ENCODE assay signal across 22 mouse cellular contexts in genomic region chr2:172354761-172355160, GRCm38 (mm10). TPM values are rescaled to one million over a fixed set of nuclear protein-coding genes. Genes with fewer than 3 reads are reported as not detected.
DNase-seq lines count a peak whose midpoint lies in the region; ATAC-seq and TF ChIP-seq lines count a peak whose summit lies in the region.
"Had no signal": no experiment of that assay in that cellular context is flagged by ENCODE, and none has a peak within 500 bp of the region (broad histone marks: within the 10 kb centered on the region; RNA-seq: fewer than 3 reads in every experiment).

No protein-coding gene starts in this region.

- H3K27ac ChIP-seq in forebrain, embryonic 12.5 days = peak overlapping the region; percentile 27; the same call in 1 of the 2 replicates
- H3K27ac ChIP-seq in forebrain, embryonic 10.5 days = no peak overlapping the region
- H3K27ac ChIP-seq in liver, embryonic 15.5 days (replicated peaks) = 0 out of 2 replicates have a peak overlapping the region, but pooled peaks have one; percentile 33
- H3K27ac ChIP-seq in forebrain, embryonic 15.5 days (replicated peaks) = peak overlapping the region; percentile 89
- H3K27ac ChIP-seq in midbrain, postnatal 0 days (ENCODE audit: low read depth, low read length) = no peak overlapping the region
- H3K27ac ChIP-seq: heart, adult 2 months; hindbrain, embryonic 15.5 days; intestine, embryonic 15.5 days; layer of hippocampus, adult 2 months had no signal

- no peak for TF ChIP-seq CTCF in midbrain, postnatal 0 days (IDR thresholded peaks at IDR 0.05)

- peaks cover 19% of the 10 kb centered on the region for H3K4me1 ChIP-seq in forebrain, embryonic 12.5 days
- peaks cover 27% of the 10 kb centered on the region for H3K4me1 ChIP-seq in forebrain, embryonic 10.5 days
- H3K4me1 ChIP-seq in liver, embryonic 15.5 days (replicated peaks) = peaks cover 35% of the 10 kb centered on the region
- H3K4me1 ChIP-seq in forebrain, embryonic 15.5 days = peaks cover 48% of the 10 kb centered on the region
- H3K4me1 ChIP-seq in midbrain, postnatal 0 days (ENCODE audit: insufficient read depth, low read length) = no peaks in the 10 kb centered on the region
- H3K4me1 ChIP-seq: intestine, embryonic 15.5 days; limb, embryonic 12.5 days had no signal

- peaks cover 57% of the 10 kb centered on the region for H3K36me3 ChIP-seq in forebrain, embryonic 12.5 days (replicated peaks)
- peaks cover 70% of the 10 kb centered on the region for H3K36me3 ChIP-seq in forebrain, embryonic 10.5 days (replicated peaks)
- peaks cover 99% of the 10 kb centered on the region for H3K36me3 ChIP-seq in liver, embryonic 15.5 days (replicated peaks)
- H3K36me3 ChIP-seq in forebrain, embryonic 15.5 days = peaks cover 16% of the 10 kb centered on the region
- no peaks in the 10 kb centered on the region for H3K36me3 ChIP-seq in midbrain, postnatal 0 days (ENCODE audit: insufficient read depth, low read length)
- H3K36me3 ChIP-seq: hindbrain, embryonic 15.5 days had no signal

- H3K9ac ChIP-seq in forebrain, embryonic 12.5 days = no peak overlapping the region
- H3K9ac ChIP-seq in liver, embryonic 15.5 days = no peak overlapping the region
- H3K9ac ChIP-seq in forebrain, embryonic 15.5 days (replicated peaks) = no peak overlapping the region
- no peak overlapping the region for H3K9ac ChIP-seq in midbrain, postnatal 0 days (replicated peaks; ENCODE audit: low read length, poor library complexity, severe bottlenecking)
- H3K9ac ChIP-seq: hindbrain, embryonic 15.5 days; intestine, embryonic 15.5 days; limb, embryonic 12.5 days had no signal

- 63% methylated on average over 9 of the region's 9 CpGs for WGBS in forebrain, embryonic 12.5 days
- WGBS in forebrain, embryonic 10.5 days = 84% methylated on average over 9 of the region's 9 CpGs
- 90% methylated on average over 9 of the region's 9 CpGs for WGBS in liver, embryonic 15.5 days (ENCODE audit: insufficient replicate concordance)
- 33% methylated on average over 9 of the region's 9 CpGs for WGBS in forebrain, embryonic 15.5 days
- 49% methylated on average over 9 of the region's 9 CpGs for WGBS in midbrain, postnatal 0 days

- ATAC-seq in forebrain, embryonic 12.5 days (ENCODE audit: low FRiP score) = no peak
- no peak for ATAC-seq in liver, embryonic 15.5 days (ENCODE audit: insufficient read depth)
- peak; percentile 26; the same call in 1 of the 2 replicates for ATAC-seq in forebrain, embryonic 15.5 days (replicated peaks)
- ATAC-seq in midbrain, postnatal 0 days (ENCODE audit: low FRiP score) = 0 out of 2 replicates have a peak, but pooled peaks have one; percentile 15
- ATAC-seq: intestine, embryonic 15.5 days; lung, postnatal 0 days had no signal

- no peak overlapping the region for H3K4me3 ChIP-seq in forebrain, embryonic 12.5 days (replicated peaks)
- no peak overlapping the region for H3K4me3 ChIP-seq in forebrain, embryonic 10.5 days
- no peak overlapping the region for H3K4me3 ChIP-seq in liver, embryonic 15.5 days (replicated peaks)
- no peak overlapping the region for H3K4me3 ChIP-seq in forebrain, embryonic 15.5 days
- H3K4me3 ChIP-seq in midbrain, postnatal 0 days (ENCODE audit: low read depth, low read length) = no peak overlapping the region
- H3K4me3 ChIP-seq: heart, adult 2 months; hindbrain, embryonic 15.5 days; intestine, embryonic 15.5 days; layer of hippocampus, adult 2 months; limb, embryonic 12.5 days had no signal

- H3K9me3 ChIP-seq in forebrain, embryonic 12.5 days = no peaks in the 10 kb centered on the region
- H3K9me3 ChIP-seq in forebrain, embryonic 10.5 days = no peaks in the 10 kb centered on the region
- H3K9me3 ChIP-seq in liver, embryonic 15.5 days (replicated peaks) = no peaks in the 10 kb centered on the region
- no peaks in the 10 kb centered on the region for H3K9me3 ChIP-seq in forebrain, embryonic 15.5 days
- H3K9me3 ChIP-seq in midbrain, postnatal 0 days (ENCODE audit: low read length) = no peaks in the 10 kb centered on the region
- H3K9me3 ChIP-seq: hindbrain, embryonic 15.5 days; intestine, embryonic 15.5 days; limb, embryonic 12.5 days had no signal

- no peaks in the 10 kb centered on the region for H3K27me3 ChIP-seq in forebrain, embryonic 12.5 days
- H3K27me3 ChIP-seq in forebrain, embryonic 10.5 days (ENCODE audit: poor library complexity, severe bottlenecking) = no peaks in the 10 kb centered on the region
- no peaks in the 10 kb centered on the region for H3K27me3 ChIP-seq in liver, embryonic 15.5 days
- no peaks in the 10 kb centered on the region for H3K27me3 ChIP-seq in forebrain, embryonic 15.5 days
- H3K27me3 ChIP-seq in midbrain, postnatal 0 days (ENCODE audit: insufficient read depth, low read length) = no peaks in the 10 kb centered on the region
- H3K27me3 ChIP-seq: hindbrain, embryonic 15.5 days; intestine, embryonic 15.5 days; limb, embryonic 12.5 days had no signal

- no peak for DNase-seq in forebrain, embryonic 10.5 days (ENCODE audit: extremely low spot score, low spot score)
- no peak for DNase-seq in liver
- DNase-seq in midbrain, postnatal 0 days (ENCODE audit: low spot score) = no peak
- no peak for DNase-seq in cerebellum, postnatal 10 days
- DNase-seq in kidney, postnatal 4 days = no peak
- DNase-seq: adrenal gland, postnatal 25 days; cerebellum, adult 11-12 months; gastrocnemius, postnatal 36 days; heart, adult 2 months; kidney, adult 8-10 months; kidney, postnatal 14 days; layer of hippocampus, postnatal 36 days; thymus, adult 18-20 months; thymus, postnatal 36 days had no signal

- no peak overlapping the region for H3K4me2 ChIP-seq in forebrain, embryonic 12.5 days
- no peak overlapping the region for H3K4me2 ChIP-seq in liver, embryonic 15.5 days
- no peak overlapping the region for H3K4me2 ChIP-seq in forebrain, embryonic 15.5 days (replicated peaks)
- no peak overlapping the region for H3K4me2 ChIP-seq in midbrain, postnatal 0 days (ENCODE audit: low read depth, low read length, poor library complexity, severe bottlenecking)
- H3K4me2 ChIP-seq: hindbrain, embryonic 15.5 days; intestine, embryonic 15.5 days; limb, embryonic 12.5 days had no signal

RNA-seq across cellular contexts. Expression of gene Fam210b, which starts 9.4 kb away (rescaled TPM):
- polyA plus RNA-seq in forebrain, embryonic 12.5 days (2016; fragmentation: Nextera tagmentation; extraction: Ambion mirVana) = 22.4 and 24.1 TPM in 2 replicates
- polyA plus RNA-seq in forebrain, embryonic 10.5 days (2016; fragmentation: Nextera tagmentation; extraction: Ambion mirVana) = 15.7 and 16.6 TPM in 2 replicates
- 136 and 142 TPM in 2 replicates for polyA plus RNA-seq in liver, embryonic 15.5 days (2015; fragmentation: Nextera tagmentation; extraction: Ambion mirVana)
- 75.9 and 76.8 TPM in 2 replicates for polyA plus RNA-seq in forebrain, embryonic 15.5 days (2015; fragmentation: Nextera tagmentation; extraction: Ambion mirVana)
- 10.2 and 10.8 TPM in 2 replicates for total RNA-seq in midbrain, postnatal 0 days (2014; rRNA removed)
- 21.1 and 21.9 TPM in 2 replicates for polyA plus RNA-seq in midbrain, postnatal 0 days (2015; fragmentation: Nextera tagmentation; extraction: Ambion mirVana)

RNA-seq across cellular contexts. Expression of gene Aurka, which starts 15.6 kb away (rescaled TPM):
- 136 and 146 TPM in 2 replicates for polyA plus RNA-seq in forebrain, embryonic 12.5 days (2016; fragmentation: Nextera tagmentation; extraction: Ambion mirVana)
- polyA plus RNA-seq in forebrain, embryonic 10.5 days (2016; fragmentation: Nextera tagmentation; extraction: Ambion mirVana) = 224 and 227 TPM in 2 replicates
- polyA plus RNA-seq in liver, embryonic 15.5 days (2015; fragmentation: Nextera tagmentation; extraction: Ambion mirVana) = 129 and 132 TPM in 2 replicates
- polyA plus RNA-seq in forebrain, embryonic 15.5 days (2015; fragmentation: Nextera tagmentation; extraction: Ambion mirVana) = 47.7 and 55.4 TPM in 2 replicates
- 4.2 and 7.6 TPM in 2 replicates for total RNA-seq in midbrain, postnatal 0 days (2014; rRNA removed)
- 5.9 and 6.2 TPM in 2 replicates for polyA plus RNA-seq in midbrain, postnatal 0 days (2015; fragmentation: Nextera tagmentation; extraction: Ambion mirVana)

RNA-seq across cellular contexts. Expression of gene Cstf1, which starts 15.7 kb away (rescaled TPM):
- polyA plus RNA-seq in forebrain, embryonic 12.5 days (2016; fragmentation: Nextera tagmentation; extraction: Ambion mirVana) = 44.1 and 45.4 TPM in 2 replicates
- polyA plus RNA-seq in forebrain, embryonic 10.5 days (2016; fragmentation: Nextera tagmentation; extraction: Ambion mirVana) = 56.0 and 57.2 TPM in 2 replicates
- 20.7 and 20.8 TPM in 2 replicates for polyA plus RNA-seq in liver, embryonic 15.5 days (2015; fragmentation: Nextera tagmentation; extraction: Ambion mirVana)
- polyA plus RNA-seq in forebrain, embryonic 15.5 days (2015; fragmentation: Nextera tagmentation; extraction: Ambion mirVana) = 30.8 and 35.8 TPM in 2 replicates
- total RNA-seq in midbrain, postnatal 0 days (2014; rRNA removed) = 26.6 and 28.0 TPM in 2 replicates
- polyA plus RNA-seq in midbrain, postnatal 0 days (2015; fragmentation: Nextera tagmentation; extraction: Ambion mirVana) = 25.0 and 27.0 TPM in 2 replicates

RNA-seq across cellular contexts. Expression of gene Cass4, which starts 38.8 kb away (rescaled TPM):
- polyA plus RNA-seq in forebrain, embryonic 12.5 days (2016; fragmentation: Nextera tagmentation; extraction: Ambion mirVana) = 0.17 and 0.18 TPM in 2 replicates
- 0.24 and 0.34 TPM in 2 replicates for polyA plus RNA-seq in forebrain, embryonic 10.5 days (2016; fragmentation: Nextera tagmentation; extraction: Ambion mirVana)
- polyA plus RNA-seq in liver, embryonic 15.5 days (2015; fragmentation: Nextera tagmentation; extraction: Ambion mirVana) = 0.61 and 0.63 TPM in 2 replicates
- polyA plus RNA-seq in forebrain, embryonic 15.5 days (2015; fragmentation: Nextera tagmentation; extraction: Ambion mirVana) = 0.05 and 0.09 TPM in 2 replicates
- total RNA-seq in midbrain, postnatal 0 days (2014; rRNA removed) = 0.05 and 0.52 TPM in 2 replicates
- 0.07 and 0.11 TPM in 2 replicates for polyA plus RNA-seq in midbrain, postnatal 0 days (2015; fragmentation: Nextera tagmentation; extraction: Ambion mirVana)
- total RNA-seq: adrenal gland, postnatal 25 days had no signal

Comparison
In these comparisons a context has a peak if more than half of its experiments do, and no peak if none do; other contexts are left out.
1. ATAC-seq: peak in forebrain, embryonic 15.5 days (single experiment) and midbrain, postnatal 0 days (single experiment); none in forebrain, embryonic 12.5 days (single experiment) and liver, embryonic 15.5 days (single experiment).
2. H3K27ac ChIP-seq: peak in forebrain, embryonic 12.5 days (single experiment), liver, embryonic 15.5 days (single experiment) and forebrain, embryonic 15.5 days (single experiment); none in forebrain, embryonic 10.5 days (single experiment) and midbrain, postnatal 0 days (single experiment).